Mouse (Mus musculus) kidney, adult 2 months (tissue): ENCODE results near the gene Mrps14.

Experiments used
- CTCF ChIP-seq: fragments of 200-500 bp; conservative IDR thresholded peaks from 2 replicates; pipeline ENCODE4 v1.5.1; 2011; ENCODE audit warnings: low read depth, mild to moderate bottlenecking, control low read depth, low read length, moderate library complexity, mixed read lengths; ENCODE audit not compliant: insufficient read depth, insufficient read length
- POLR2A ChIP-seq: fragments of 200-500 bp; IDR thresholded peaks from one replicate; pipeline ENCODE4 v1.6.1; 2011; ENCODE audit warnings: low read depth, low read length, control low read depth

DNA sequence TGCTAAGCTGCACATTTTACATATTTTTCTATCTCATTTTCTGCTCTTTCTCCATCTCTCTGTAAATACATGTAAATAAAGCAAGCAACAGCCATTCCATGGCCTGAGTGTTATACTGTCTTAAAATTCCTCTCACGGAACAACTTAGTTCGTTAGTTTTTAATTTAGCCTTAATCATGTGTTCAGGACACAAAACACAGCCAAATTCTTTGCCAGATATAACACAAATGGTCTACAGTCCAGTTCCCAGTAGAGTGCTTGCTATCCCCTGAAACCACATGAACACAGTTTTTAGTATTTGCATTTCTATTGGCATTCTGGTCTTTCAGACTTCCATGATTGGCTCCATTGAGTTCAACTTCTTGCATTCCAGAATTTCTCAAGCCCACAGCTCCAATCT is 36.8 kb upstream of the Mrps14 start:
- TF ChIP-seq CTCF (no peak), POLR2A (no peak)
